Mouse (Mus musculus) layer of hippocampus, postnatal 14 days (tissue): Measurements from ENCODE around the gene Pnkd. TPM values are rescaled to one million over a fixed set of nuclear protein-coding genes. Genes with fewer than 3 reads are reported as not detected.

Source experiments
- DNase-seq, 2 experiments: peaks; one replicate each; pipeline ENCODE4 v3.0.0; 2021 to 2022; ENCODE audit warnings: low spot score in 2 of 2, mixed read lengths in 1 of 2
- long read RNA-seq, 2 experiments: library from polyadenylated mRNA; stranded (forward); transcript quantifications; one replicate each; pipeline ENCODE4 v2.0.0; 2021
- total RNA-seq, 2 experiments: library from RNA; stranded (reverse); gene quantifications; 2 replicates each; pipeline ENCODE4 v1.2.3; 2021

The Pnkd gene
- 100 to 1,000 TPM; 143 to 157 TPM for total RNA-seq
- long read RNA-seq, experiment 1, transcript Pnkd-204 (3 exons, 740 nt), result minor isoform, 21 of 119 reads
- long read RNA-seq, experiment 1, transcript Pnkd-202 (9 exons, 2,859 nt), result major isoform, 41 of 119 reads
- long read RNA-seq, experiment 1, transcript Pnkd-201 (10 exons, 2,937 nt), result minor isoform, 36 of 119 reads
- long read RNA-seq, experiment 1, partial matches to known transcripts, result 14 of 119 reads
- long read RNA-seq, experiment 1, other reads (novel, unspliced or antisense), result 6 of 119 reads
- long read RNA-seq, experiment 2, transcript Pnkd-201 (10 exons, 2,937 nt), result minor isoform, 52 of 185 reads
- long read RNA-seq, experiment 2, transcript Pnkd-202 (9 exons, 2,859 nt), result minor isoform, 30 of 185 reads
- long read RNA-seq, experiment 2, transcript Pnkd-204 (3 exons, 740 nt), result major isoform, 75 of 185 reads
- long read RNA-seq, experiment 2, partial matches to known transcripts, result 2 of 185 reads
- long read RNA-seq, experiment 2, other reads (novel, unspliced or antisense), result 23 of 185 reads

GRCm38 (mm10) chr1:74284543-74285160 lies at the start of gene Pnkd, which contains the start of gene Aamp:
TSS of gene Pnkd (plus strand) at chr1:74284930.
TSS of gene Aamp (minus strand) at chr1:74284738.
- DNase-seq, result peak; percentile 99 to 100

GRCm38 (mm10) chr1:74235938-74236589 lies 48.7 kb upstream of the Pnkd start, which contains the start of gene Arpc2:
TSS of gene Arpc2 (plus strand) at chr1:74236084.
- DNase-seq, result peak; percentile 94 to 97

GRCm38 (mm10) chr1:74236590-74237317 lies 48.0 kb upstream of the Pnkd start:
- peak in 1 of 2 experiments; percentile 36 for DNase-seq

- DNase-seq, result no peak
Observed at GRCm38 (mm10) chr1:74237671-74238070, 47.1 kb upstream of the Pnkd start.

GRCm38 (mm10) chr1:74238136-74238535 lies 46.6 kb upstream of the Pnkd start:
- no peak for DNase-seq

- DNase-seq, result no peak
Observed at GRCm38 (mm10) chr1:74239162-74239561, 45.6 kb upstream of the Pnkd start.

- peak in 1 of 2 experiments; percentile 17 for DNase-seq
Observed at GRCm38 (mm10) chr1:74239618-74240017, 45.1 kb upstream of the Pnkd start.

- peak; percentile 22 to 83 for DNase-seq
Observed at GRCm38 (mm10) chr1:74240311-74240710, 44.4 kb upstream of the Pnkd start.

- no peak for DNase-seq
Observed at GRCm38 (mm10) chr1:74240832-74241231, 43.9 kb upstream of the Pnkd start.

GRCm38 (mm10) chr1:74245525-74245924 lies 39.2 kb upstream of the Pnkd start:
- no peak for DNase-seq

- DNase-seq, result no peak
Observed at GRCm38 (mm10) chr1:74248799-74249198, 35.9 kb upstream of the Pnkd start.

- no peak for DNase-seq
Observed at GRCm38 (mm10) chr1:74249331-74249980, 35.3 kb upstream of the Pnkd start.

- no peak for DNase-seq
Observed at GRCm38 (mm10) chr1:74250096-74250495, 34.6 kb upstream of the Pnkd start.

GRCm38 (mm10) chr1:74255704-74256345 lies 28.9 kb upstream of the Pnkd start:
- no peak for DNase-seq

GRCm38 (mm10) chr1:74256782-74257181 lies 27.9 kb upstream of the Pnkd start:
- no peak for DNase-seq

- DNase-seq, result no peak
Observed at GRCm38 (mm10) chr1:74262510-74262909, 22.2 kb upstream of the Pnkd start.

- no peak for DNase-seq
Observed at GRCm38 (mm10) chr1:74268750-74269149, 16.0 kb upstream of the Pnkd start.

- DNase-seq, result no peak
Observed at GRCm38 (mm10) chr1:74271659-74272058, 13.1 kb upstream of the Pnkd start.

- no peak for DNase-seq
Observed at GRCm38 (mm10) chr1:74275015-74275414, 9.7 kb upstream of the Pnkd start.

GRCm38 (mm10) chr1:74277041-74277440 lies 7.7 kb upstream of the Pnkd start:
- DNase-seq, result no peak
